Mouse (Mus musculus) heart, embryonic 13.5 days (tissue): ENCODE measurements around the gene Rbm20. TPM values are rescaled to one million over a fixed set of nuclear protein-coding genes. Genes with fewer than 3 reads are reported as not detected.

ENCODE experiments used
- ATAC-seq: fragments of 200-750 bp; cut with Nextera tagmentation; 2 replicates; pipeline ENCODE4 v1.8.0; 2017; ENCODE audit warnings: moderate TSS enrichment; ENCODE audit not compliant: insufficient number of reproducible peaks, low FRiP score, low TSS enrichment; ENCODE audit errors: extremely low read depth
- H3K27ac ChIP-seq: fragments of 300-500 bp; sonication (generic); replicated peaks from 2 replicates; pipeline ENCODE4 v1.5.1; 2015; ENCODE audit warnings: moderate library complexity, mild to moderate bottlenecking, inconsistent platforms
- H3K27me3 ChIP-seq: fragments of 300-500 bp; sonication (generic); replicated peaks from 2 replicates; pipeline ENCODE4 v1.6.1; 2015; ENCODE audit warnings: mild to moderate bottlenecking, inconsistent platforms
- H3K36me3 ChIP-seq: fragments of 300-500 bp; sonication (generic); 2 replicates; pipeline ENCODE4 v1.6.1; 2015; ENCODE audit warnings: mild to moderate bottlenecking, inconsistent platforms
- H3K4me1 ChIP-seq: fragments of 300-500 bp; sonication (generic); 2 replicates; pipeline ENCODE4 v1.6.1; 2015; ENCODE audit warnings: inconsistent platforms
- H3K4me2 ChIP-seq: fragments of 300-500 bp; sonication (generic); 2 replicates; pipeline ENCODE4 v1.6.1; 2015; ENCODE audit warnings: inconsistent platforms, mild to moderate bottlenecking, moderate library complexity
- H3K4me3 ChIP-seq: fragments of 300-500 bp; sonication (generic); 2 replicates; pipeline ENCODE4 v1.5.1; 2015; ENCODE audit warnings: moderate library complexity, mild to moderate bottlenecking, inconsistent platforms
- H3K9ac ChIP-seq: fragments of 300-500 bp; sonication (generic); 2 replicates; pipeline ENCODE4 v1.6.1; 2015; ENCODE audit warnings: inconsistent platforms, mild to moderate bottlenecking, moderate library complexity
- H3K9me3 ChIP-seq: fragments of 300-500 bp; sonication (generic); 2 replicates; pipeline ENCODE4 v1.6.1; 2016; ENCODE audit warnings: inconsistent platforms
- WGBS: fragments of 180-500 bp; shearing (Covaris S2); methylation state at CpG from one replicate; pipeline ENCODE4 v1.1.7; 2015; ENCODE audit warnings: mixed read lengths; 5-methylcytosine and 5-hydroxymethylcytosine counted together
- polyA plus RNA-seq: library from polyadenylated mRNA; unstranded; fragments of >200 nt; fragmentation: Nextera tagmentation; extraction: Ambion mirVana; gene quantifications from 2 replicates; pipeline ENCODE4 v1.2.1, GENCODE M21; 2015

The Rbm20 gene
- polyA plus RNA-seq, 1 experiment from 2014 or later, result 33.1 TPM

DNA sequence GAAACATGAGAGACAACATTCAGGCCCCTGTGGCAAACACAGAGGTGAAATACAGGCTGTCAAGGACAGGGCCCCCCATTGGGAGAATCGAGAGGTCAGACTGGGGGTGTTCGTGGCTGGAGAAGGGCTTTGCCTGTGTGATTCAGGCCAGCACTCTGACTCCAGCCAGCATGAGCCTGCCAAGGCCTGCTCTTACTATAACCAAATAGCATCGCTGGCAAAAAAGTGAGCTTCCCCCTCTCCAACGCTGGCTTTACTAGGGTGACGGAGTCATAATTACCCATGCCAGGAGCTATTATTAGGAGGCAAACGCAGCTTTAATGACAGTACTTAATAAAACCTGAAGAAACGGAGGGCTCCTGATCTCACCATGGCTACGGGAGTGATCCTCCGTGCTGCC, 179.7 kb downstream of the Rbm20 start:
- no peaks in the 10 kb centered on the region for H3K27me3 ChIP-seq
- 74% methylated on average over 9 of the region's 9 CpGs for WGBS
- no peak overlapping the region for H3K4me2 ChIP-seq
- H3K9me3 ChIP-seq, result no peaks in the 10 kb centered on the region
- H3K4me3 ChIP-seq, result no peak overlapping the region
- no peak overlapping the region for H3K9ac ChIP-seq
- H3K4me1 ChIP-seq, result peaks cover 23% of the 10 kb centered on the region
- H3K27ac ChIP-seq, result 0 out of 2 replicates have a peak overlapping the region, but pooled peaks have one; percentile 10
- no peak for ATAC-seq
- H3K36me3 ChIP-seq, result peaks cover 77% of the 10 kb centered on the region

- H3K4me2 ChIP-seq, result no peak overlapping the region
- no peak overlapping the region for H3K27ac ChIP-seq
- WGBS, result 68% methylated on average over 6 of the region's 6 CpGs
- no peaks in the 10 kb centered on the region for H3K9me3 ChIP-seq
- H3K9ac ChIP-seq, result no peak overlapping the region
- H3K36me3 ChIP-seq, result peaks cover 82% of the 10 kb centered on the region
- no peak for ATAC-seq
- no peaks in the 10 kb centered on the region for H3K27me3 ChIP-seq
- H3K4me1 ChIP-seq, result peaks cover 14% of the 10 kb centered on the region
- no peak overlapping the region for H3K4me3 ChIP-seq
Observed at GRCm38 (mm10) chr19:53857962-53858361, 180.9 kb downstream of the Rbm20 start.

DNA sequence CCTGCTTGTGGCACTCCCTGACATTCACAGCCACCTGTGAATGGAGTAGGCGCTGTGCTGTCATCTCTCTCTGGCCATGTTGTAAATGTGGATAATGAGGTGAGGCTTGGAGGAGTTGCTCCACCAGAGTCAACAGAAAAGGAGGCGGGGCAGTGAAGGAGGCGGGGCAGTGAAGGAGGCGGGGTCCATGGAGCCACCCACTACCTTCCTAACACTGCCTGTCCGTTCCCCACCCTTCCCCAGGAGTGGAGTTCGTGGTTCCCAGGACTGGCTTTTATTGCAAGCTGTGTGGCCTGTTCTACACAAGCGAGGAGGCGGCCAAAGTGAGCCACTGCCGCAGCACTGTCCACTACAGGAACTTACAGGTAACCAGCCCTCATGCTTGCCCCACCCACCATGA, 182.0 kb downstream of the Rbm20 start:
- no peak for ATAC-seq
- no peak overlapping the region for H3K4me2 ChIP-seq
- WGBS, result 55% methylated on average over 9 of the region's 9 CpGs

GRCm38 (mm10) chr19:53859593-53859992, 182.5 kb downstream of the Rbm20 start:
- peaks cover 13% of the 10 kb centered on the region for H3K4me1 ChIP-seq
- H3K4me2 ChIP-seq, result no peak overlapping the region
- peaks cover 82% of the 10 kb centered on the region for H3K36me3 ChIP-seq
- no peak for ATAC-seq
- H3K27me3 ChIP-seq, result no peaks in the 10 kb centered on the region
- H3K9ac ChIP-seq, result no peak overlapping the region
- no peak overlapping the region for H3K27ac ChIP-seq
- no peak overlapping the region for H3K4me3 ChIP-seq
- 61% methylated on average over 7 of the region's 7 CpGs for WGBS
- H3K9me3 ChIP-seq, result no peaks in the 10 kb centered on the region

More for the DNA sequence above, 182.0 kb downstream of the Rbm20 start:
- no peak overlapping the region for H3K4me3 ChIP-seq
- no peaks in the 10 kb centered on the region for H3K27me3 ChIP-seq
- peaks cover 82% of the 10 kb centered on the region for H3K36me3 ChIP-seq
- no peak overlapping the region for H3K9ac ChIP-seq
- no peaks in the 10 kb centered on the region for H3K9me3 ChIP-seq
- H3K4me1 ChIP-seq, result peaks cover 13% of the 10 kb centered on the region
- no peak overlapping the region for H3K27ac ChIP-seq

DNA sequence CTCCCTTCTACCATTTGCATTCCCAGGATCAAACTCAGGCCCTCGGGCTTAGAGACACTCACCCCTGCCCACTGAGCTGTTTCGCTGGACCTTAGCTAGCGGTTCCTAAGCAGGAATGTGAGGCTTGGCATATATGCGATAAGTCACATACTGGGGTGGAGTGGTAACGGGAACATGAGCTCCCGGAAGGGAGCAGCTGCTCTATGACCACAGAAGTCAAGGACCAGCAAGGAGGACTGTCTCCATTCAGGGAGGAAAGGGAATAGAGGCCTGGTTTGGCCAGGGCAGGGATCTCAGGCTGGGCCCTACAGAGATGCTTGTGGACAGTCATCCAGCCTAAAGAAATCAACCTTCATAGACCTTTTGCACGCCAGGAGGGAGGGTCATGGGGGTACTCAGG, 184.2 kb downstream of the Rbm20 start:
- Histone ChIP-seq H3K27me3 (no peaks in the 10 kb centered on the region), H3K9me3 (no peaks in the 10 kb centered on the region), H3K9ac (no peak overlapping the region), H3K4me3 (no peak overlapping the region), H3K36me3 (peaks cover 82% of the 10 kb centered on the region), H3K4me1 (peaks cover 13% of the 10 kb centered on the region), H3K27ac (no peak overlapping the region), H3K4me2 (no peak overlapping the region)
- no peak for ATAC-seq
- 72% methylated on average over 7 of the region's 7 CpGs for whole genome bisulfite sequencing

- ATAC-seq, result no peak
- Histone ChIP-seq H3K4me2 (no peak overlapping the region), H3K9me3 (no peaks in the 10 kb centered on the region), H3K27me3 (no peaks in the 10 kb centered on the region), H3K4me1 (peaks cover under 1% of the 10 kb centered on the region; the same call in 1 of the 2 replicates), H3K4me3 (no peak overlapping the region), H3K36me3 (peaks cover 85% of the 10 kb centered on the region), H3K9ac (no peak overlapping the region), H3K27ac (no peak overlapping the region)
- 61% methylated on average over 8 of the region's 8 CpGs for WGBS
Observed at GRCm38 (mm10) chr19:53862573-53863246, 185.6 kb downstream of the Rbm20 start.

- no peak overlapping the region for H3K27ac ChIP-seq
- peaks cover 47% of the 10 kb centered on the region for H3K36me3 ChIP-seq
- H3K9ac ChIP-seq, result no peak overlapping the region
- no peak overlapping the region for H3K4me2 ChIP-seq
- H3K4me1 ChIP-seq, result no peaks in the 10 kb centered on the region
- no peak for ATAC-seq
- H3K9me3 ChIP-seq, result no peaks in the 10 kb centered on the region
- H3K4me3 ChIP-seq, result no peak overlapping the region
- H3K27me3 ChIP-seq, result no peaks in the 10 kb centered on the region
Observed at GRCm38 (mm10) chr19:53867238-53867637, 190.1 kb downstream of the Rbm20 start.

DNA sequence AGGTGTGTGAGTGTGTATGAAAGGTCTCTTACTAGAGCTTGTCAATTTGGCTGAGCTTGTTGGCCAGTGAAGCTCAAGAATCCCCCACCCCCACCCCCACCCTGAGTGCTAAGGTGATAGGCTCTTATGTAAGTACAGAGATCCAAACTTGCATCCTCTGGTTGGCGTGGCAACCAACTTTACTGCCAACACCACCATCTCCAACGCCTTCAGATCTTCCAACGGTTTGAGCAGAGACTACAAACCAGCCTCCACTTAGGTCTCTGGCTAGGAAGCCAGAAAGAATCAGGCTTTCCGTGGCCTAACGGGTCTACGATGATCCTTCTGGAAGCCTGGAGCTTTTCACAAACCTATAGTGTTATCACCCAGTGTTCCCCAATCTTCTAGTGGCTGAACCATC, 191.0 kb downstream of the Rbm20 start:
- no peak for ATAC-seq
- Histone ChIP-seq H3K4me3 (no peak overlapping the region), H3K36me3 (peaks cover 38% of the 10 kb centered on the region), H3K4me2 (no peak overlapping the region), H3K27ac (no peak overlapping the region), H3K27me3 (no peaks in the 10 kb centered on the region), H3K9ac (no peak overlapping the region), H3K4me1 (no peaks in the 10 kb centered on the region), H3K9me3 (no peaks in the 10 kb centered on the region)
- 80% methylated on average over 6 of the region's 6 CpGs for WGBS

DNA sequence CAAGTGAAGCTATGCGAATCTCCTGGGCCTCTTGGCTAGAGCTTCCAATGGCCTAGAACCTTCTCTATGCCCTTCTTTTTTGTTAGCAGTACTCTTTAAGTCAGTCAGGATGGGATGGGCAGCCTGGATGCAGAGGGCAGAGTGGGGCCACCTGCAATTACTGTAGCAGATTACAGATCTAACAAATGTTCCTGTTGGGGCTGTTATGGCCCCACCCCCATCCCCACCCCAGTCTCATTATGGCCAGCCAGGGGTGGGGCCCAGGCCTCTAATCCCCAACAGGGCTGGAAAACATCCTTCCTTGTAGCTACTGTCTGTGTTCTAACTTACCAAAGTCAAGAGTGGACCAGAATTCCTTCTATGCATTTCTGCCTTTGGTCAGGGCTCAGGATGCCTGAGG, 191.7 kb downstream of the Rbm20 start:
- Histone ChIP-seq H3K4me2 (no peak overlapping the region), H3K27me3 (no peaks in the 10 kb centered on the region), H3K4me1 (no peaks in the 10 kb centered on the region), H3K27ac (no peak overlapping the region), H3K9me3 (no peaks in the 10 kb centered on the region), H3K9ac (no peak overlapping the region), H3K36me3 (peaks cover 31% of the 10 kb centered on the region), H3K4me3 (no peak overlapping the region)
- no peak for ATAC-seq
- 81% methylated on average over 1 of the region's 1 CpGs for WGBS

DNA sequence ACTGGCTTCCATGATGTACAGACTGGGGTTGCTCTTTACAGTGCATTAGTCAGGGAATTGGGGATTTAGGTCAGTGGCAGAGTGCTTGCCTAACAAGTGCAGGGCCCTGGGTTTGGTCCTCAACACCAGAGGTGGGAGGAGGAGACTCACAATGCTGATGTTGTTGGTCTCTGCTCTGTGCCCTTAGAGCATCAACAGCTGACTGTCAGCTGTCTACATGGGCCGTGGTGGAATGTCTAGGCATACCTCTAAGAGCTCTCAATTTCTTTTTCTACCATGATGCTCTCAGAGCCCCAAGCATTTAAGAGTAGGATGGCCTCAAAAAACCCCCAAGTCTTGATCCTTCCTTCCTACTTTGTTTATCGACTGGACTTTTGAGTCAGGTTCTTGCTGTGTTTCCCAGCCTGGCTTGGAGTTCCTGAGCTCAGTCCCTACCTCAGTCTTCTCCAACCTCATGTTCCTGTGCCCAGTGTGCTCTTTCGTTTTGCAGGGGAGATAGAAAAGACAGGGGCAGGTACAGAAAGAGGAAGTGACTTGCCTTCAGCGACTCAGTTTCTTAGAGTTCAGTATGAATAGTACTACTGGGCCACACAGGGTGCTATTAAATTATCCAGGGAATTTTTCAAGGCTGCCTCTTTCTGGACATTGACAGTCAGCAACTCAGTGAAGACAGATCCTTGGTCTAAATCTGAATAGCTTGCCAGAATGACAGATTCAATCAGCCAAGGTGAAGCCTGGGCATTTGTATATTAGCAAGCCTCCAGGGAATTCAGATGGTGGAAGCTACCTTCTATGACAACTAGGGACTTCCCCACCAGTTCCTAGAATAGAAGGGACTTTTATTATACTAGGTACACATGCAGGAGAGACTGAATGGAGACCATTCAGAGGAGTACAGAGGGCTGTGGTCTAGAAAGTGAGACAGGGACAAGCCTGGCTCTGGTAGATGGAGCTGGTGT, 192.6 kb downstream of the Rbm20 start:
- H3K9me3 ChIP-seq, result no peaks in the 10 kb centered on the region
- no peak overlapping the region for H3K9ac ChIP-seq
- H3K27ac ChIP-seq, result no peak overlapping the region
- no peak overlapping the region for H3K4me2 ChIP-seq
- no peak overlapping the region for H3K4me3 ChIP-seq
- H3K27me3 ChIP-seq, result no peaks in the 10 kb centered on the region
- H3K4me1 ChIP-seq, result no peaks in the 10 kb centered on the region
- 64% methylated on average over 4 of the region's 4 CpGs for WGBS
- no peak for ATAC-seq
- peaks cover 22% of the 10 kb centered on the region for H3K36me3 ChIP-seq

DNA sequence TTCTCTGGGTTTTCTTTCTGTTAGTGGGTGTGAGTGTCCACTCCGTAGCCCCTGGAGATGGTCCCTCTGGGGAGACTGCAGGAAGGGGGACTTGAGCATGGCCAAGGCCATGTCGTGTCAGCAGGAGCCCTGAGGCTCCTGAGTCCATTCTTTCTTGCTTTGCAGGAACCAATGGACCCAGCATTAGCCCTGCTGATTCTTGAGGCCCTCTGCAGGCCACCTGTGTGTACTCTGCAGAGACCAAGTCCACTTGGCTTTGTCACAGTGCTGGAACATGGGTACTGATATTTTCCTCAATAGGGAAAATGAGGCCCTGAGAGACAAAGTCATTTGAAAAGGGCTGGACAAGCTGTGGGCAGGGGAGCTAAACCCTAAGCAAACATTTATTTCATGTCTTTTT, 193.5 kb downstream of the Rbm20 start:
- no peak for ATAC-seq
- Histone ChIP-seq H3K4me1 (no peaks in the 10 kb centered on the region), H3K27ac (no peak overlapping the region), H3K36me3 (peaks cover 14% of the 10 kb centered on the region), H3K9me3 (no peaks in the 10 kb centered on the region), H3K4me3 (no peak overlapping the region), H3K4me2 (no peak overlapping the region), H3K27me3 (no peaks in the 10 kb centered on the region), H3K9ac (no peak overlapping the region)
- WGBS, result 59% methylated on average over 2 of the region's 2 CpGs
